In genomic region chr12:31582081-31582480, GRCm38 (mm10) we compare ENCODE assay signal across 23 mouse cellular contexts. TPM values are rescaled to one million over a fixed set of nuclear protein-coding genes. Genes with fewer than 3 reads are reported as not detected.
"Had no signal": no experiment of that assay in that cellular context is flagged by ENCODE, and none has a peak within 500 bp of the region (broad histone marks: within the 10 kb centered on the region; RNA-seq: fewer than 3 reads in every experiment).

No protein-coding gene starts in this region.

- H3K4me2 ChIP-seq: lung, embryonic 15.5 days; midbrain, embryonic 13.5 days; midbrain, embryonic 15.5 days; neural tube, embryonic 12.5 days; stomach, embryonic 15.5 days had no signal

- H3K9ac ChIP-seq: liver, postnatal 0 days; lung, embryonic 15.5 days; midbrain, embryonic 13.5 days; midbrain, embryonic 15.5 days; neural tube, embryonic 12.5 days; stomach, embryonic 15.5 days had no signal

- DNase-seq: liver, postnatal 0 days; lung, adult 2 months; lung, postnatal 14 days; lung, postnatal 36 days; right cerebral cortex, postnatal 14 days; thymus, adult 2 months; thymus, postnatal 25 days; thymus, postnatal 4 days had no signal

- H3K27me3 ChIP-seq: lung, embryonic 15.5 days; midbrain, embryonic 13.5 days; midbrain, embryonic 15.5 days; neural tube, embryonic 12.5 days; stomach, embryonic 15.5 days had no signal

- H3K4me3 ChIP-seq: lung, embryonic 15.5 days; megakaryocyte, embryonic 14.5 days; midbrain, embryonic 13.5 days; midbrain, embryonic 15.5 days; neural tube, embryonic 12.5 days; stomach, embryonic 15.5 days had no signal

- ATAC-seq: liver, postnatal 0 days; lung, postnatal 0 days; midbrain, embryonic 15.5 days had no signal

- H3K27ac ChIP-seq: lung, embryonic 15.5 days; macrophage; midbrain, embryonic 13.5 days; midbrain, embryonic 15.5 days; neural tube, embryonic 12.5 days; stomach, embryonic 15.5 days; stomach, postnatal 0 days had no signal

- H3K4me1 ChIP-seq: lung, embryonic 15.5 days; megakaryocyte, embryonic 14.5 days; midbrain, embryonic 15.5 days; neural tube, embryonic 12.5 days; stomach, embryonic 15.5 days had no signal

- H3K36me3 ChIP-seq: lung, embryonic 15.5 days; midbrain, embryonic 13.5 days; midbrain, embryonic 15.5 days; neural tube, embryonic 12.5 days; stomach, embryonic 15.5 days had no signal

- H3K9me3 ChIP-seq: lung, embryonic 15.5 days; midbrain, embryonic 13.5 days; midbrain, embryonic 15.5 days; stomach, embryonic 15.5 days had no signal

RNA-seq across cellular contexts. Expression of gene Slc26a4, which starts 22.3 kb away (rescaled TPM):
- total RNA-seq: megakaryocyte progenitor cell, adult 5-6 weeks; monocyte, adult 5-6 weeks; neutrophil, adult 5-6 weeks had no signal
- polyA plus RNA-seq: lung, embryonic 15.5 days; lung, postnatal 0 days; macrophage; midbrain, postnatal 0 days; neural tube, embryonic 12.5 days; spleen, adult 2 months; urinary bladder, adult 2 months had no signal
